Mouse (Mus musculus): ENCODE data around the gene Etfbkmt. TPM values are rescaled to one million over a fixed set of nuclear protein-coding genes. Genes with fewer than 3 reads are reported as not detected.
"Not testable (repeated sequence)": the region's sequence is repeated elsewhere in the genome, so short reads cannot be mapped to it uniquely, and the experiment has no call there.

The Etfbkmt gene
- polyA plus RNA-seq, 1 experiment from 2014 or later: 21.6 TPM

DNA sequence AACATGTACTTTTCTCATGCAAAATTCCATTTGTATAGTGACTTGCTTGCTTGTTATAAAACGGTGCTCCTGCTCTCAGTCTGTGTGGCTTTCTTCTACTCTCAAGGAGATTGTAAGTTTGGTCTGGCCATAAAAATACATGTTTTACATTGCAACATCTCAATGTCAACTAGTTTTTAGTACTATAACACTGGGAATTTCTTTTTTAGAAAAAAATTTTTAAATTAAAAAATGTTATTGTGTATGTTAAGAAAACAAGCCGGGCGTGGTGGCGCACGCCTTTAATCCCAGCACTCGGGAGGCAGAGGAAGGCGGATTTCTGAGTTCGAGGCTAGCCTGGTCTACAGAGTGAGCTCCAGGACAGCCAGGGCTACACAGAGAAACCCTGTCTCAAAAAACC, 9.8 kb upstream of the Etfbkmt start, which contains the start of gene Gm10203:
Gene Gm10203 (plus strand): TSS at position 301 of the 400 bp plus-strand sequence.
- H3K27ac ChIP-seq (ENCODE audit: low read length); ATAC-seq (ENCODE audit: low FRiP score, low TSS enrichment); H3K36me3 ChIP-seq (ENCODE audit: insufficient read depth, low read length); H3K4me3 ChIP-seq (ENCODE audit: low read length); H3K9ac ChIP-seq (replicated peaks; ENCODE audit: low read length); H3K4me2 ChIP-seq (replicated peaks; ENCODE audit: low read depth, low read length); H3K27me3 ChIP-seq (ENCODE audit: insufficient read depth, low read length); H3K9me3 ChIP-seq (ENCODE audit: low read length): not testable (repeated sequence)
- WGBS: 88% methylated on average over 8 of the region's 8 CpGs
- peaks cover 14% of the 10 kb centered on the region for H3K4me1 ChIP-seq (ENCODE audit: insufficient read depth, low read length)

DNA sequence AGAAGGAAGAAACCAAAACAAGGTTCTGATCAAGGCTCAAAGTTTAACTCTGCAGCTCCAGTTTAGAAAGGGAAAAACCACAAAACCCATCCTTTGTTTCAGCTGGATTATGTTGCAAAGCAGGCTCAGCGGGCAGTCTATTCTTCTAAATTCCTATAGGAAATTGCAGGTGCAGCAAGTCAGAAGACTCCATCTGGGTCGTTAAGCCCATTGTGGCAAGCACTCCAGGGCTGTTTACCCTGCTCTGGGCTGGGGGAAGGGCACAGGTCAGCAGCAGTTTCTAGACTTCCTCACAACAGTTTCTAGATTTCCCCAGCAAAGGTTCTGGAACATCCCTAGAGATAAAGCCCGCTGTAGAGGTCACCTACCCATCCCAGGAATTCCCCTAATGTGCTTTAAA, 8.5 kb upstream of the Etfbkmt start:
- Histone ChIP-seq H3K36me3 (ENCODE audit: insufficient read depth, low read length) (no peaks in the 10 kb centered on the region), H3K4me1 (ENCODE audit: insufficient read depth, low read length) (peaks cover 24% of the 10 kb centered on the region), H3K4me2 (replicated peaks; ENCODE audit: low read depth, low read length) (no peak overlapping the region), H3K27ac (ENCODE audit: low read length) (no peak overlapping the region), H3K4me3 (ENCODE audit: low read length) (no peak overlapping the region), H3K9ac (replicated peaks; ENCODE audit: low read length) (no peak overlapping the region), H3K9me3 (ENCODE audit: low read length) (no peaks in the 10 kb centered on the region), H3K27me3 (ENCODE audit: insufficient read depth, low read length) (no peaks in the 10 kb centered on the region)
- ATAC-seq (ENCODE audit: low FRiP score, low TSS enrichment): no peak
- 27% methylated on average over 3 of the region's 3 CpGs for WGBS

DNA sequence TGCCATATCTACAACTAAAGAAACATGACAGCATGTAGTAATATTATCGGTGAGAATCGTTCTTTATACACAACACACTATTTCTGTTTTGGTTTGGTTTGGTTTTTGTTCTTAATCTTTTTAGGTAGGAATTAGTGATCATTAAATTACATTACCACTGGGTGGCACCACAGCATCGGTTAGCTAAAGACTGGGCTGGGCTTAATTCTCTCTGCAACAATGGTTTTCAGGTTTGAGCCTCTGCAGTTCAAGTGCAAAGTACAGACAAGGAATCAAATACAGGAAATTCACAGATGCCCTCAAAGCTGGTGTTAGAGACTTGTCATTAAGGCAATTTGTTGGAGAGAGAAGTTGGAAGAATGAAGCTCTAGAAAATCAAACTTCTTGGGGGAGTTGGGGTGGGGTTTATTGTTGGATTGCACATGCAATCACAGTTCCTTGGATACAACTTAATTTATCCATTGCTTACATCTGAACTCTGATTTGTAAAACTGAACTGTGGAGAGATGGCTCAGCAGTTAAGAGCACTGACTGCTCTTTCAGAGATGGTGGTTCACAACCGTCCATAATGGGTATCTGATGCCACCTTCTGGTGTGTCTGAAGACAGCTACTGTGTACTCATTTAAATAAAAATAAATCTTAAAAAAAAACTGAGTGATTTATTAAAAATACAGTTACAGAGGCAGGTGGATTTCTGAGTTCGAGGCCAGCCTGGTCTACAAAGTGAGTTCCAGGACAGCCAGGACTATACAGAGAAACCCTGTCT, 7.2 kb upstream of the Etfbkmt start:
- Histone ChIP-seq H3K36me3 (ENCODE audit: insufficient read depth, low read length) (no peaks in the 10 kb centered on the region), H3K4me1 (ENCODE audit: insufficient read depth, low read length) (peaks cover 24% of the 10 kb centered on the region), H3K4me3 (ENCODE audit: low read length) (no peak overlapping the region), H3K9ac (replicated peaks; ENCODE audit: low read length) (no peak overlapping the region), H3K4me2 (replicated peaks; ENCODE audit: low read depth, low read length) (no peak overlapping the region), H3K9me3 (ENCODE audit: low read length) (no peaks in the 10 kb centered on the region), H3K27me3 (ENCODE audit: insufficient read depth, low read length) (no peaks in the 10 kb centered on the region), H3K27ac (ENCODE audit: low read length) (no peak overlapping the region)
- peak; percentile 80; the same call in 1 of the 2 replicates for ATAC-seq (ENCODE audit: low FRiP score, low TSS enrichment)
- WGBS: 31% methylated on average over 5 of the region's 5 CpGs

DNA sequence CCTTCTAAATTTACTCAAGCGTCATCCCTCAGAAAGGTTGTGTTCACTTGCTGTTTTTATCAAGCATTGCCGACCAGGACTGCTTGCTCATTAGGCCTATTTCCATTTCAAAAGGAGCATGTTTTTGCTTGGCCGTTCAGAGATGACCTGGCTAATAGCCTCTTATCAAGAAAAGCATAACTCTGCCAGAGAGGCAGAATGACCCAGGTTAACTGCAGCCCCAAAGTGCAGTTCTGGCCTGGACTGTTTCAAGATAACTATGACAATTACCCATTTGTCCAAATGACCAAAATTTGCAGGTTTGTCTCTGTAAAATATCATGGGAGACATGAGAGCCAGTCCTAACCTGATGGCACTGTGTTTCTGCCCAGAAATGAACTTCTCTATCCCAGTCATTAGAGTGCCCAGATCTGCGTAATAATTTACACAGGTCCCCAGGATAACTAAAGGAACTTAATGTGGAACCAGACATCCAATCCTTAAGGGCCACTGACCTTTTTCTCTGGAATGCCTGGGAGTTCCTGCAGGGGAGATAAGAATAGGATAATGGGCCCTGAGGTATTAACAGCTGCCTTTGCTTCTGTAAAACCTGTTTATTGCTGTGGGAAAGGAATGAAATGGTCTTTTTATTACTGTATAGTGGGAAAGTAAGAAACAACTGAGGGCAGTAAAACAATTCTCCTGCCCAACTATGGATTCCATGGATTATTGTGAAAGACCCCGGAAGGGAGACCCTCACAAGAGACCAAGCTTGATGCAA, 5.1 kb upstream of the Etfbkmt start:
- no peaks in the 10 kb centered on the region for H3K9me3 ChIP-seq (ENCODE audit: low read length)
- peak overlapping the region; percentile 63 for H3K27ac ChIP-seq (ENCODE audit: low read length)
- H3K4me3 ChIP-seq (ENCODE audit: low read length): no peak overlapping the region
- H3K36me3 ChIP-seq (ENCODE audit: insufficient read depth, low read length): no peaks in the 10 kb centered on the region
- H3K27me3 ChIP-seq (ENCODE audit: insufficient read depth, low read length): no peaks in the 10 kb centered on the region
- H3K4me1 ChIP-seq (ENCODE audit: insufficient read depth, low read length): peaks cover 24% of the 10 kb centered on the region
- no peak for ATAC-seq (ENCODE audit: low FRiP score, low TSS enrichment)
- no peak overlapping the region for H3K4me2 ChIP-seq (replicated peaks; ENCODE audit: low read depth, low read length)
- WGBS: 9% methylated on average over 5 of the region's 5 CpGs
- 0 out of 2 replicates have a peak overlapping the region, but pooled peaks have one; percentile 17 for H3K9ac ChIP-seq (replicated peaks; ENCODE audit: low read length)

DNA sequence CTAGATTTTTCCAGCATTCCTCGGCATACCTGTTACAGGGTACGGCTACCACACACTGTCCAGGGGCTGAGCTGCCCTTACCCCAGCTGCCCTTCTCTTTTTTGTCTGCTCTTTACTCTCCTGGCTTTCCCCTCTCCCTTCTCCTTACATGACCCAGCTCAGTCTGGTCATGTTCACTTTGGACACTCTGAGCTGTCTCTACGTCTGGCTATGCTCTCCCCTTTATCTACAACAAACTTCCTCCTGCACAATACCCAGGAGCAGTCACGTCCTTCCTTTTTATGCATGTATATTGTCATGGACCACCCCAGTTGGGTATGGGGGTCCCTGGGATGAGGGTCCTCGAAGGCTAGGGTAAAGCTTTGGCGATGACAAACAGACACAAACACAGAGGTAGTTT, 4.0 kb upstream of the Etfbkmt start:
- Histone ChIP-seq H3K36me3 (ENCODE audit: insufficient read depth, low read length) (no peaks in the 10 kb centered on the region), H3K4me1 (ENCODE audit: insufficient read depth, low read length) (peaks cover 24% of the 10 kb centered on the region), H3K4me2 (replicated peaks; ENCODE audit: low read depth, low read length) (no peak overlapping the region), H3K4me3 (ENCODE audit: low read length) (no peak overlapping the region), H3K9ac (replicated peaks; ENCODE audit: low read length) (no peak overlapping the region), H3K9me3 (ENCODE audit: low read length) (no peaks in the 10 kb centered on the region), H3K27me3 (ENCODE audit: insufficient read depth, low read length) (no peaks in the 10 kb centered on the region), H3K27ac (ENCODE audit: low read length) (no peak overlapping the region)
- no peak for ATAC-seq (ENCODE audit: low FRiP score, low TSS enrichment)
- WGBS: 77% methylated on average over 6 of the region's 6 CpGs

DNA sequence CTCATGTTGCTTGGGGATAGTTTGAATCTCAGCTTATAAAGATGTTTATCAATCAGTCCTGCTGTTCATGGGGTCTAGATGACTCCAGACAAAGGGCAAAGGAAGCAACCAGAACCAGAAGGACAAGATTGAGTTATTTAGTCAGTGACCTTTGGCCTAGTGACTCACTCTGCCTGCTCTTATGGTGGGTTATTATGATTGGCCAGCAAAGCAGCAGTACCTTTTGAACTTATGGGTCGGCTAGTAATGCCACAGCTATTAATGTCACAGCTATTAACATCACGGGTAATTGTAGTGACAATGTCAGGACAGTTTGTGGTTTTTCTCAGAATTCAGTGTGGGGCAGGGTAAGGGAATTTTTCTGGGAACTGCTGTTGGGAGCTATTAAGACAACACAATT, 1.7 kb upstream of the Etfbkmt start:
- Histone ChIP-seq H3K27ac (ENCODE audit: low read length) (no peak overlapping the region), H3K9me3 (ENCODE audit: low read length) (no peaks in the 10 kb centered on the region), H3K4me1 (ENCODE audit: insufficient read depth, low read length) (peaks cover 32% of the 10 kb centered on the region), H3K9ac (replicated peaks; ENCODE audit: low read length) (no peak overlapping the region), H3K4me2 (replicated peaks; ENCODE audit: low read depth, low read length) (no peak overlapping the region), H3K27me3 (ENCODE audit: insufficient read depth, low read length) (no peaks in the 10 kb centered on the region), H3K36me3 (ENCODE audit: insufficient read depth, low read length) (0 out of 2 replicates have a peak, but pooled peaks cover 1% of the 10 kb centered on the region), H3K4me3 (ENCODE audit: low read length) (no peak overlapping the region)
- 48% methylated on average over 2 of the region's 2 CpGs for WGBS
- ATAC-seq (ENCODE audit: low FRiP score, low TSS enrichment): no peak

DNA sequence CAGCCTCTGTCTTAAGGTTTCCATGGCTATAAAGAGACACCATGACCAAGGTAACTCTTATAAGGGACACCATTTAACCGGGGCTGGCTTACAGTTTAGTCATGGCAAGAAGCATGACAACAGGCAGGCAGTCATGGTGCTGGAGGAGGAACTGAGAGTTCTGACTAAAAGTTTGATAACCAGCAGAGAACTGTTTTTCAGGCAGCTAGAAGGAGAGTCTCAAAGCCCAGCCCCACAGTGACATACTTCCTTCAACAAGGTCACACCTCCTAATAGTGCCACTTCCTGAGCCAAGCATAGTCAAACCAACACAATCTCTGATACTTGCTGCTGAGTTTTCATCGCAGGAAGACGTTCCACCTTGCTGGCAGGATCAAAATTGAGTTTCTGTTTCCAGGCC, 638 bp upstream of the Etfbkmt start:
- H3K27ac ChIP-seq (ENCODE audit: low read length): no peak overlapping the region
- ATAC-seq (ENCODE audit: low FRiP score, low TSS enrichment): no peak

DNA sequence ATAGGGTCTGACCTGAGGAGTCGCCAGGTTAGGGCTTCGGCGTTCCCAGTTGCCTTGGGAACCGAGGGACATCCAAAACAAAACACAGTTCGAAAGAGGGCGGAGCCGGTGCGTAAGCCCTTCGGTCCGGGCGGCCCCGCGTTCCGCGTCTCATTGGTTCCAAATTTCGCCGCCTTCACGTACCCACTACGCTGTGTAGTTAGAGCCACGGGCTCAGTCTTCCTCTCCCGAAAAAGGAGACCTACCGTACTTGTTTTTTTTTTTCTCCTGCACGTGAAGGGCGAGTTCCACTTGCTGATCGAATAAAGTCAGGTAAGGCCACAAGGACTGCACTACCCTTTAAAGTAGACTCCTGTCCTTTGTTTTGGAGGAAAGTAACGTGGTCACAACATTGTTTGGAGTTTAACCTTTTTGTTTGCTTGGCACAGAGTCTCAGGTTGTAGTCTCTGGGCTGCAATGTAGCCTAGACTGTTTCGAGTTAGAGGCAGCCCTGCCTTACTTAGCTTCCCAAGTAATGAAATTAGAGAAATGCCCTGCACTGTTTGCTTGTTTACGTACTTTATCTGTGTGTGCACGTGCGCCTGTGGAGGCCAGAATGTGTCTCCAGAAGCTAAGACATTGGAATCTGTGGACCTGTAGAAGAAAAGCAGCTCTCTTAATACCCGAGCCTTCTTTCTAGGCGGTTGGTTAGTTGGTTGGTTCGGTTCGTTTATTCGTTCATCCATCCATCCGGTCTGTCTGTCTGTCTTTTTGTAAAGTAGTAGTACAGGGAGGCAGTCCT, 1.9 kb downstream of the Etfbkmt start:
- no peaks in the 10 kb centered on the region for H3K9me3 ChIP-seq (ENCODE audit: low read length)
- H3K9ac ChIP-seq (replicated peaks; ENCODE audit: low read length): peak overlapping the region; percentile 76
- 3% methylated on average over 36 of the region's 36 CpGs for WGBS
- peak overlapping the region; percentile 63 for H3K4me3 ChIP-seq (ENCODE audit: low read length)
- peak; percentile 97 for ATAC-seq (ENCODE audit: low FRiP score, low TSS enrichment)
- peak overlapping the region; percentile 68 for H3K27ac ChIP-seq (ENCODE audit: low read length)
- peaks cover 19% of the 10 kb centered on the region for H3K36me3 ChIP-seq (ENCODE audit: insufficient read depth, low read length)
- H3K4me1 ChIP-seq (ENCODE audit: insufficient read depth, low read length): peaks cover 9% of the 10 kb centered on the region
- peak overlapping the region; percentile 72 for H3K4me2 ChIP-seq (replicated peaks; ENCODE audit: low read depth, low read length)
- no peaks in the 10 kb centered on the region for H3K27me3 ChIP-seq (ENCODE audit: insufficient read depth, low read length)

More for the DNA sequence above, 638 bp upstream of the Etfbkmt start:
- 93% methylated on average over 3 of the region's 3 CpGs for WGBS
- no peak overlapping the region for H3K4me2 ChIP-seq (replicated peaks; ENCODE audit: low read depth, low read length)
- H3K9me3 ChIP-seq (ENCODE audit: low read length): no peaks in the 10 kb centered on the region
- no peak overlapping the region for H3K9ac ChIP-seq (replicated peaks; ENCODE audit: low read length)
- H3K4me1 ChIP-seq (ENCODE audit: insufficient read depth, low read length): peaks cover 27% of the 10 kb centered on the region
- 0 out of 2 replicates have a peak, but pooled peaks cover 4% of the 10 kb centered on the region for H3K36me3 ChIP-seq (ENCODE audit: insufficient read depth, low read length)
- no peaks in the 10 kb centered on the region for H3K27me3 ChIP-seq (ENCODE audit: insufficient read depth, low read length)
- H3K4me3 ChIP-seq (ENCODE audit: low read length): no peak overlapping the region

DNA sequence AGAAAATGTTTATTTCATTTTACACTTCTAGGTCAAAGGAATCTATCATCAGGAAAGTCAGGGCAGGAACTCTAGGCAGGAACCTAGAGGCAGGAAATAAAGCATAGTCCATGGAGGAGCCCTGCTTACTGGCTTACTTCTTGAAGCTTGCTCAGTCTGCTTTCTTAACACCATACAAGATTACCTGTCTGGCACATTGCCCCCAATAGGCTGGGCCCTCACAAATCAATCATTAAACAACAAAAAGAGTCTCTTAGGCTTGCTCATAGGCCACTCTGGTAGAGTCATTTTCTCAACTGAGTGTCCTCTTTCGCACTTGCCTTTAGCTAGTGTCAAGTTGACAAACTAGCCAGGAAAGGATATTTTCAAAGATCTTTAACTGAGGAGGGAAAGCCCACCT, 5.5 kb downstream of the Etfbkmt start:
- peaks cover 24% of the 10 kb centered on the region for H3K36me3 ChIP-seq (ENCODE audit: insufficient read depth, low read length)
- no peaks in the 10 kb centered on the region for H3K27me3 ChIP-seq (ENCODE audit: insufficient read depth, low read length)
- 92% methylated on average over 1 of the region's 1 CpGs for WGBS
- H3K4me2 ChIP-seq (replicated peaks; ENCODE audit: low read depth, low read length): no peak overlapping the region
- no peak overlapping the region for H3K9ac ChIP-seq (replicated peaks; ENCODE audit: low read length)
- no peak for ATAC-seq (ENCODE audit: low FRiP score, low TSS enrichment)
- no peaks in the 10 kb centered on the region for H3K9me3 ChIP-seq (ENCODE audit: low read length)
- peaks cover 9% of the 10 kb centered on the region for H3K4me1 ChIP-seq (ENCODE audit: insufficient read depth, low read length)
- no peak overlapping the region for H3K4me3 ChIP-seq (ENCODE audit: low read length)
- H3K27ac ChIP-seq (ENCODE audit: low read length): no peak overlapping the region

Measured in kidney, embryonic 16.5 days (tissue).